Mouse (Mus musculus) hindbrain, postnatal 0 days (tissue): ENCODE data around the gene Ldb1. TPM values are rescaled to one million over a fixed set of nuclear protein-coding genes. Genes with fewer than 3 reads are reported as not detected.

Experiments used
- ATAC-seq: fragments of 200-750 bp; cut with Nextera tagmentation; 2 replicates; pipeline ENCODE4 v1.8.0; 2017; ENCODE audit warnings: mild to moderate bottlenecking, moderate TSS enrichment, moderate library complexity
- DNase-seq: peaks from one replicate; pipeline ENCODE4 v3.0.0-alpha.2; 2015; ENCODE audit warnings: low spot score
- H3K27ac ChIP-seq: fragments of 300-500 bp; sonication (generic); 2 replicates; pipeline ENCODE4 v1.5.1; 2014; ENCODE audit warnings: mild to moderate bottlenecking
- H3K27me3 ChIP-seq: fragments of 300-500 bp; sonication (generic); 2 replicates; pipeline ENCODE4 v1.6.1; 2014; ENCODE audit warnings: low read length, mixed read lengths; ENCODE audit not compliant: insufficient read depth
- H3K36me3 ChIP-seq: fragments of 300-500 bp; sonication (generic); 2 replicates; pipeline ENCODE4 v1.6.1; 2014; ENCODE audit warnings: low read length, mixed read lengths; ENCODE audit not compliant: insufficient read depth
- H3K4me1 ChIP-seq: fragments of 300-500 bp; sonication (generic); 2 replicates; pipeline ENCODE4 v1.6.1; 2014; ENCODE audit warnings: antibody characterized with exemption, low read length, mixed read lengths; ENCODE audit not compliant: insufficient read depth
- H3K4me2 ChIP-seq: fragments of 300-500 bp; sonication (generic); 2 replicates; pipeline ENCODE4 v1.6.1; 2014; ENCODE audit warnings: low read depth, mild to moderate bottlenecking, low read length, moderate library complexity, mixed read lengths
- H3K4me3 ChIP-seq: fragments of 300-500 bp; sonication (generic); 2 replicates; pipeline ENCODE4 v1.5.1; 2014; ENCODE audit warnings: low read length
- H3K9ac ChIP-seq: fragments of 300-500 bp; sonication (generic); replicated peaks from 2 replicates; pipeline ENCODE4 v1.6.1; 2014; ENCODE audit warnings: mild to moderate bottlenecking, low read length, moderate library complexity, mixed read lengths
- H3K9me3 ChIP-seq: fragments of 300-500 bp; sonication (generic); 2 replicates; pipeline ENCODE4 v1.6.1; 2016; ENCODE audit warnings: low read length, mixed read lengths
- CTCF ChIP-seq: IDR thresholded peaks from 2 replicates; pipeline ENCODE4 v1.5.1; 2016; ENCODE audit warnings: antibody characterized with exemption, control low read depth, low read depth
- WGBS: fragments of 180-500 bp; shearing (Covaris S2); extraction: QIAGEN DNeasy Blood & Tissue Kit; methylation state at CpG from one replicate; pipeline ENCODE4 v1.1.7; 2014; 5-methylcytosine and 5-hydroxymethylcytosine counted together
- polyA plus RNA-seq: library from polyadenylated mRNA; unstranded; fragments of >200 nt; fragmentation: Nextera tagmentation; extraction: Ambion mirVana; gene quantifications from 2 replicates; pipeline ENCODE4 v1.2.1, GENCODE M21; 2015
- total RNA-seq: library from RNA; depleted of rRNA; stranded (reverse); fragments of >200 nt; gene quantifications from 2 replicates; pipeline ENCODE4 v1.2.3, GENCODE M21; 2014

Gene Ldb1
- total and polyA plus RNA-seq, 2 experiments from 2014 or later = 83.0 to 140 TPM

DNA sequence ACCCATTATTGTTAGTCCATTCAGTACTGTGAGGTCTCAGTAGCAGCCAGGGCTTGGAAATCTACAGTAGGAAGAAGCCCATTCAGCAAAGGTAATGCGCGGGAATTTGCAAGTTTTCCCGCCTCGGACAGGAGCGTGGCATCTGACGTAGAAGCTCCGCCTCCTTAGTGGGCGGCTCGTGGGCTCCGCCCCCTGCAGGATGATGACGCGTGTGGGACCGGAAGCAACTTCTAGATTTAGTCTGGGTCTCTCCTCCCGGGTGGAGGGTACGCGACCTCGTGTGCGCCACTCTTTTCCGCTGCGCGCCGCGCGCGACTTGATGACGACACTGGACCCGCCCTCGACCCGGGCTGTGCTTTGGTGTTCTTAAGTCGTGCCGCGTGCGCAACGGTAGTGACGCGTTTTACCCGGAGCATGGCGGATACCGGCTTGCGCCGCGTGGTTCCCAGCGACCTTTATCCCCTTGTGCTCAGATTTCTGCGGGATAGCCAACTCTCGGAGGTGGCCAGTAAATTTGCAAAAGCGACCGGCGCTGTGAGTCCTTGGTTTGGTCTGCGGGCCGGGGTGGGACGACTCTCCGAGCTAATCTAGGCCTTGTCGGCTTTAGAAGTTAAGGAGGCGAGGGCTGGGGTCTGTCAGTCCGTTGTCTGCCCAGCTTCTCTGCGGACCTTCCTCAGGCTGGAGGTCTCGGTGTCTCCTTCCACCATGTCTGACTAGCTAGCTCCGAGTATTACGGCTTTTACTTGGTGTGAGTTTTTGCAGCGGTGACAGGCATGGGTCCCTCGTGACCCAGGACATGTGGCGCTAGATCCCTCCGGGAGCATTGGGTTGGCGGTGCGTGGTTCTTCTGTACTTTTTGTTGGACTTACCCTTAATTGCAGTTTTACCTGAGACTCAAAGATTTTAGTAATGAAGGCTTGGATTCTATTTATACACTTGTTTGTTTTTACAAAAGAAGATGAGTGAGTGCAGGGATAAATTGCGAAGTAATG lies 30.9 kb upstream of the Ldb1 start, which contains the start of gene Nolc1:
Gene Nolc1 (plus strand): TSS at position 248 of the 992 bp plus-strand sequence.
- Histone ChIP-seq H3K4me2 (peak within 1 kb of the TSS; percentile 68), H3K9ac (peak within 1 kb of the TSS; percentile 57), H3K4me1 (peaks cover 9% of the 10 kb centered on the region), H3K4me3 (peak within 1 kb of the TSS; percentile 75), H3K27me3 (no peaks in the 10 kb centered on the region), H3K36me3 (peaks cover 43% of the 10 kb centered on the region), H3K27ac (peak within 1 kb of the TSS; percentile 70), H3K9me3 (no peaks in the 10 kb centered on the region)
- ATAC-seq = peak; percentile 97
- DNase-seq = peak; percentile 99
- TF ChIP-seq CTCF = peak; percentile 32; the same call in 1 of the 2 replicates
- WGBS = under 1% methylated on average over 66 of the region's 66 CpGs

DNA sequence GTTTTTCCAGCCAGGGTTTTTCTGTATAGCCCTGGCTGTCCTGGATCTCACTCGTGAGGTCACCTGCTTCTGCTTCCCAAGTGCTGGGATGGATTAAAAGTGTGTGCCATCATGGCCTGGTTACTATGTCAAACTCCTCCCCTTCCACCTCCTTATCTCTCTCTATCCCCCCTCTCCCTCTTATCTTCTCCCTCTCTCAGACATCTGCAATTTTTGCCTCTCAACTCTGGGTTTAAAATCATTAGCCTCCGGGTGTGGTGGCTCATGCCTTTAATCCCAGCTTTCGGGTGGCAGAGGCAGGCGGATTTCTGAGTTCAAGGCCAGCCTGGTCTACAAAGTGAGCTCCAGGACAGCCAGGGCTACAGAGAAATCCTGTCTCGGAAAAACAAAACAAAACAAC lies 29.3 kb upstream of the Ldb1 start:
- TF ChIP-seq CTCF = no peak
- peaks cover 9% of the 10 kb centered on the region for H3K4me1 ChIP-seq
- H3K36me3 ChIP-seq = peaks cover 32% of the 10 kb centered on the region
- H3K27me3 ChIP-seq = no peaks in the 10 kb centered on the region
- no peaks in the 10 kb centered on the region for H3K9me3 ChIP-seq
- H3K27ac ChIP-seq = no peak overlapping the region
- WGBS = 97% methylated on average over 5 of the region's 5 CpGs
- H3K4me2 ChIP-seq = no peak overlapping the region
- DNase-seq = no peak
- no peak overlapping the region for H3K9ac ChIP-seq
- H3K4me3 ChIP-seq = no peak overlapping the region
- ATAC-seq = no peak

DNA sequence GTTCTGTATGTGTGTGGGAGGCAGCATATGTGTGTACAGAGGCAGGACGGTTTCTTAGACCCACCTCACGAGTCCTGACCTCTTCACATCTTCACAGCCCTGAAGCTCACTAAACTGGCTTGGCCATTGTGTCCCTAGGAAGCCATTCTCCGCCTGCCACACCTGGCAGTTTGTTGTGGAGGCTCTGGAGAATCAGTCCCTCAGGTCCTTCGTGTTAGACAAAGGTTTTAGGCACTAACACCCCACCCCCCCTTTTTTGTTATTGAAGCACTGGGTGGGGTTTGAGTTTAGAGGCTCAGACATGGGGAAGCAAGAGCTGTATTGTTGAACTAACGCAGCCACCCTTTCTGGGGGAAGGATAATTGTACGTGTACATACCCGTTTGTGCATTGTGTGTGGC lies 28.3 kb upstream of the Ldb1 start:
- Histone ChIP-seq H3K4me3 (no peak overlapping the region), H3K4me1 (peaks cover 9% of the 10 kb centered on the region), H3K9me3 (no peaks in the 10 kb centered on the region), H3K27ac (no peak overlapping the region), H3K27me3 (no peaks in the 10 kb centered on the region), H3K36me3 (peaks cover 36% of the 10 kb centered on the region), H3K9ac (no peak overlapping the region), H3K4me2 (no peak overlapping the region)
- DNase-seq = no peak
- no peak for ATAC-seq
- TF ChIP-seq CTCF = no peak
- WGBS = 83% methylated on average over 7 of the region's 7 CpGs

DNA sequence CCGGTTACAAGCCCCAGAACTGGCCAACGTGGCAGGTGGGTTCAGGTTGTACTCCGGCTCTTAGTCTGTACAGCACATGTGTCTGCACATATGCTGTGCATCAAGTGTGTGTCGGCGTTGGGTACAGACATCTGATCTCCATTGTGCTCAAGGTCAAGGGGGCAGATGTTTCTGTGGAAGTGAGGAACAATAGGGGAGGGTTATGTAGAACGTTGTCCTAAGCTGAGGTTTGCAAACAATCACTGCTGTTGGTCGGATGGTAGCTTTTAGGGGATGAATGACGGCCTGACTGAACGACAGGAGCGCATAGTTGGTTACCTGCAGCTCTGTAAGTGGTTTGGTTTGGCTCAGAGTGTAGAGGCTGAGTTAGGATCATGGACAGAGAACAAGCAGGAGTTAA lies 23.0 kb upstream of the Ldb1 start:
- TF ChIP-seq CTCF = no peak
- DNase-seq = no peak
- no peak for ATAC-seq
- Histone ChIP-seq H3K9me3 (no peaks in the 10 kb centered on the region), H3K4me1 (no peaks in the 10 kb centered on the region), H3K4me3 (no peak overlapping the region), H3K4me2 (no peak overlapping the region), H3K27ac (no peak overlapping the region), H3K36me3 (peaks cover 83% of the 10 kb centered on the region), H3K9ac (no peak overlapping the region), H3K27me3 (no peaks in the 10 kb centered on the region)
- 73% methylated on average over 10 of the region's 10 CpGs for WGBS

DNA sequence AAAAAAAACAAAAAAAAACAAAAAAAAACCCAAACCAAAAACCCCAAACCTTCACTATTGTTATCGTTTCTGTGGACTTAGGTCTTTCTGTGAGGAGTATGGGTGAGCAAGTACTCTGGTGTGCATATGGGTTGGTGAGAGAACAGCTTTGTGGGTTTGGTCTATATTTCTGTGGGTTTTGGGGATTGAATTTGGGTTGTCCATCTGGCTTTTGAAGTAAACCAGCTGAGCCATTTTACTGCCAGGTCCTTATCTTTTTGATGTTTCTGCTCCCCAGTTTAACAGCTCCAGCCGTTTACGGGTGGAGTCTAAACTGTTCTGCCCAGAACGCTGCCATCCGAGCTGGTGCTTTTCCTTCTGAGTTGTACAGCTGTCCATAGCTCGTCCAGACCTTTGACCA lies 15.8 kb upstream of the Ldb1 start:
- Histone ChIP-seq H3K4me2 (no peak overlapping the region), H3K4me3 (no peak overlapping the region), H3K27ac (no peak overlapping the region), H3K36me3 (peaks cover 36% of the 10 kb centered on the region), H3K9me3 (no peaks in the 10 kb centered on the region), H3K27me3 (no peaks in the 10 kb centered on the region), H3K9ac (no peak overlapping the region), H3K4me1 (0 out of 2 replicates have a peak, but pooled peaks cover 6% of the 10 kb centered on the region)
- DNase-seq = no peak
- WGBS = 87% methylated on average over 6 of the region's 6 CpGs
- ATAC-seq = no peak
- no peak for TF ChIP-seq CTCF

GRCm38 (mm10) chr19:46058466-46058865 lies 13.5 kb upstream of the Ldb1 start:
- Histone ChIP-seq H3K4me1 (0 out of 2 replicates have a peak, but pooled peaks cover 6% of the 10 kb centered on the region), H3K9ac (no peak overlapping the region), H3K4me2 (no peak overlapping the region), H3K9me3 (no peaks in the 10 kb centered on the region), H3K4me3 (no peak overlapping the region), H3K27me3 (no peaks in the 10 kb centered on the region), H3K27ac (no peak overlapping the region), H3K36me3 (peaks cover 12% of the 10 kb centered on the region)
- no peak for ATAC-seq
- no peak for TF ChIP-seq CTCF
- 98% methylated on average over 7 of the region's 7 CpGs for WGBS
- no peak for DNase-seq
